In the genomic region with DNA sequence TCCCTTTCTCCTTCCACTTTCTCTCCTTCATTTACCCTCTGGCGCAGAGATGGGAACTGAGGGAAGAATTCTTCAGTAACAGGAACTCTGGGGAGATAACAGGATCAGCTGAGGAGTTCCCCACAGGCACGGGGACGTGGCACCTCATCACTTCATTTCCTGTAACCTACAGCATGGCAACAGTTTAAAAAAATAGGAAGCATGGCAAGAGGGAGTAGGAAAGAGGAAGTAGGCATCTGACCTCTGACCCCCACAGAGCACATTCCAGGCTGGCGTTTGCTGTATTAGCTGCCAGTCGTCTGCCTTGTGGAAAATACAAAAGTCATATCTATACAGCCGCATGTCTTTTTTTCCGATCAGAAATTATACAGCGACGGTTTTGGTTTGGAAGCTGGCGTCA, we compare ENCODE assay signal across 11 mouse cellular contexts.
DNase-seq lines count a peak whose midpoint lies in the region; ATAC-seq and TF ChIP-seq lines count a peak whose summit lies in the region.
"Had no signal": no experiment of that assay in that cellular context is flagged by ENCODE, and none has a peak within 500 bp of the region (broad histone marks: within the 10 kb centered on the region; RNA-seq: fewer than 3 reads in every experiment).

No protein-coding gene starts in this region.

- no peak for ATAC-seq in erythroblast, adult 5-6 weeks (replicated peaks; ENCODE audit: low FRiP score, poor library complexity, severe bottlenecking)
- no peak for ATAC-seq in midbrain, embryonic 11.5 days (ENCODE audit: low FRiP score)
- no peak for ATAC-seq in midbrain, postnatal 0 days (ENCODE audit: low FRiP score)
- ATAC-seq in liver, embryonic 15.5 days (ENCODE audit: insufficient read depth) = no peak
- ATAC-seq: activated CD4-positive, CD25-positive, alpha-beta regulatory T cell, adult 4 months had no signal

- no peaks in the 10 kb centered on the region for H3K9me3 ChIP-seq in erythroblast, embryonic 14.5 days (ENCODE audit: control insufficient read depth, low read length)
- no peaks in the 10 kb centered on the region for H3K9me3 ChIP-seq in midbrain, embryonic 11.5 days (ENCODE audit: control insufficient read depth, low read length)
- no peaks in the 10 kb centered on the region for H3K9me3 ChIP-seq in midbrain, postnatal 0 days (ENCODE audit: low read length)
- H3K9me3 ChIP-seq in liver, embryonic 15.5 days (replicated peaks) = no peaks in the 10 kb centered on the region
- H3K9me3 ChIP-seq: stomach, embryonic 15.5 days had no signal

- peaks cover 45% of the 10 kb centered on the region for H3K4me1 ChIP-seq in erythroblast, embryonic 14.5 days (ENCODE audit: control insufficient read depth)
- no peaks in the 10 kb centered on the region for H3K4me1 ChIP-seq in midbrain, embryonic 11.5 days (ENCODE audit: control insufficient read depth, insufficient read depth, low read length)
- H3K4me1 ChIP-seq in midbrain, postnatal 0 days (ENCODE audit: insufficient read depth, low read length) = no peaks in the 10 kb centered on the region
- H3K4me1 ChIP-seq in liver, embryonic 15.5 days (replicated peaks) = peaks cover 75% of the 10 kb centered on the region

- no peaks in the 10 kb centered on the region for H3K36me3 ChIP-seq in erythroblast, embryonic 14.5 days (ENCODE audit: control insufficient read depth)
- H3K36me3 ChIP-seq in midbrain, embryonic 11.5 days (ENCODE audit: control insufficient read depth, insufficient read depth, low read length) = no peaks in the 10 kb centered on the region
- H3K36me3 ChIP-seq in midbrain, postnatal 0 days (ENCODE audit: insufficient read depth, low read length) = no peaks in the 10 kb centered on the region
- H3K36me3 ChIP-seq in liver, embryonic 15.5 days (replicated peaks) = no peaks in the 10 kb centered on the region
- H3K36me3 ChIP-seq: stomach, embryonic 15.5 days had no signal

- no peak for TF ChIP-seq CTCF in midbrain, postnatal 0 days (IDR thresholded peaks at IDR 0.05)

- H3K4me3 ChIP-seq in erythroblast, embryonic 14.5 days (replicated peaks) = peak overlapping the region; percentile 12
- H3K4me3 ChIP-seq in midbrain, embryonic 11.5 days (ENCODE audit: low read depth, low read length) = no peak overlapping the region
- H3K4me3 ChIP-seq in midbrain, postnatal 0 days (ENCODE audit: low read depth, low read length) = no peak overlapping the region
- H3K4me3 ChIP-seq in liver, embryonic 15.5 days (replicated peaks) = no peak overlapping the region
- H3K4me3 ChIP-seq: stomach, embryonic 15.5 days had no signal

- peak; percentile 86 for DNase-seq in midbrain, embryonic 11.5 days (ENCODE audit: low spot score, missing footprints)
- no peak for DNase-seq in midbrain, postnatal 0 days (ENCODE audit: low spot score)
- DNase-seq in frontal cortex, postnatal 14 days (ENCODE audit: low spot score in 2 of 2) = no peak
- no peak for DNase-seq in urinary bladder, postnatal 25 days (ENCODE audit: low spot score)
- no peak for DNase-seq in cerebellum, adult 8-10 months
- DNase-seq: layer of hippocampus, postnatal 36 days had no signal

- 65% methylated on average over 10 of the region's 10 CpGs for WGBS in midbrain, embryonic 11.5 days
- WGBS in midbrain, postnatal 0 days = 60% methylated on average over 10 of the region's 10 CpGs
- 18% methylated on average over 10 of the region's 10 CpGs for WGBS in liver, embryonic 15.5 days (ENCODE audit: insufficient replicate concordance)

- H3K27me3 ChIP-seq in erythroblast, embryonic 14.5 days (ENCODE audit: control insufficient read depth) = no peaks in the 10 kb centered on the region
- no peaks in the 10 kb centered on the region for H3K27me3 ChIP-seq in midbrain, embryonic 11.5 days (ENCODE audit: control insufficient read depth, insufficient read depth, low read length)
- H3K27me3 ChIP-seq in midbrain, postnatal 0 days (ENCODE audit: insufficient read depth, low read length) = no peaks in the 10 kb centered on the region
- H3K27me3 ChIP-seq in liver, embryonic 15.5 days = no peaks in the 10 kb centered on the region
- H3K27me3 ChIP-seq: stomach, embryonic 15.5 days had no signal

- H3K4me2 ChIP-seq in midbrain, embryonic 11.5 days = no peak overlapping the region
- H3K4me2 ChIP-seq in midbrain, postnatal 0 days (ENCODE audit: low read depth, low read length, poor library complexity, severe bottlenecking) = no peak overlapping the region
- H3K4me2 ChIP-seq in liver, embryonic 15.5 days = peak overlapping the region; percentile 48
- H3K4me2 ChIP-seq: stomach, embryonic 15.5 days had no signal

- H3K9ac ChIP-seq in midbrain, embryonic 11.5 days (ENCODE audit: low read length) = no peak overlapping the region
- H3K9ac ChIP-seq in midbrain, postnatal 0 days (replicated peaks; ENCODE audit: low read length, poor library complexity, severe bottlenecking) = no peak overlapping the region
- peak overlapping the region; percentile 6; the same call in 1 of the 2 replicates for H3K9ac ChIP-seq in liver, embryonic 15.5 days
- H3K9ac ChIP-seq: stomach, embryonic 15.5 days had no signal

- H3K27ac ChIP-seq in midbrain, embryonic 11.5 days (ENCODE audit: low read depth, low read length) = no peak overlapping the region
- no peak overlapping the region for H3K27ac ChIP-seq in midbrain, postnatal 0 days (ENCODE audit: low read depth, low read length)
- H3K27ac ChIP-seq in liver, embryonic 15.5 days (replicated peaks) = peak overlapping the region; percentile 51
- H3K27ac ChIP-seq: stomach, embryonic 15.5 days had no signal
